Mouse (Mus musculus): ENCODE results near the gene Prss50.

Gene Prss50

DNA sequence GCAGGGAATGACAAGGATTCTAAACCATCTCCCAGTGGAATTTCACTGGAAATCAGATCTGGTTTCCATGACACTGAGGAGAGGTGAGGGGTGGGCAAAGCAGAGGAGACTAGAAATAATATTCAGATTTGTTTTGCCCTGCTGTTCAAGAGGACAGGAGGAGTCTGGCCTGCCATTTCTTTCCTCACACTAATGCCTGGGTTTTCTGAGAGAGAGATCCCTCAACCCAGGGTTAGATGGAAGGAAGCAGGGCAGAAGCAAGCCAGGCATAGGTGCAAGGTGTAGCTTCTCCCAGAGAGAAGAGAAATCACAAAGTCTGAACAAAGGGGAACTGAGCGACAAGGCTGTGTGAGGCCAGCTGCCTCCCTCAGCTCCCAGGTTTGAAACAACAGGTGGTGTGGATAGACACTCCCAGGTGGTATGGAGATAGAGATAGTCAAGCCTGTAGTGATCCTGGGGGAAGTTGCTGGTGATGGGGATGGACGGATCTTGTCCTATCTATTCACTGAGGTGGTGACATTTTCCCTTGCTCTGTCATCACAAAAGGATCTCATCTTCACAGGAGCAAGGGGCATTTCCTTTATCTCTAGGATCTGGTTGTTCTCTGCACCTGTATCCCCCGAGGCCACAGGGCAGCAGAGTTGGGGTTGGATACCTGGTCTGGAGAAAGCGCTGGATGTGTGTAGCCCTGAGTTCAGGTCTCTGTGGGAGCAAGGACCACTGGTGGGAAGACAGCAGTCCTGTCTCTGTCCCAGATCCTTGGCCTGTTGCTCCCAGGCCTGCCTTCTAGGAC lies 50.3 kb downstream of the Prss50 start:
- no peak for DNase-seq

DNA sequence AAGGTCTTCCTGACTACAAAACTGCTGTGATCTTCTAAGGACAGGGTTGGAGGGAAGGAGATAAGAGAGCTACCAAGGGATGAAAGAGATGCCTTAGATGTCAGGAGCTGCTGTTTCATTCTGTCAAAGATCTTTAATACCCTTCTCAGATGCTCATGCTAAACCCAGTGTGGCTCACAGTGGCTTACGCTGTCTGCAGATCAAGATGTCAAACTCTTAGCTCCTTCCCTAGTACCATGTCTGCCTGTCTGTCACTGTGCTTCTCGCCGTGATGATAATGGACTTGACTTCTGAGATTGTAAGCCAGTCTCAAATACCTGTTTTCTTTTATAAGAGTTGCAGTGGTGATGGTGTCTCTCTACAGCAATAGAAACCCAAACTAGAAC lies 50.9 kb downstream of the Prss50 start:
- no peak for DNase-seq

DNA sequence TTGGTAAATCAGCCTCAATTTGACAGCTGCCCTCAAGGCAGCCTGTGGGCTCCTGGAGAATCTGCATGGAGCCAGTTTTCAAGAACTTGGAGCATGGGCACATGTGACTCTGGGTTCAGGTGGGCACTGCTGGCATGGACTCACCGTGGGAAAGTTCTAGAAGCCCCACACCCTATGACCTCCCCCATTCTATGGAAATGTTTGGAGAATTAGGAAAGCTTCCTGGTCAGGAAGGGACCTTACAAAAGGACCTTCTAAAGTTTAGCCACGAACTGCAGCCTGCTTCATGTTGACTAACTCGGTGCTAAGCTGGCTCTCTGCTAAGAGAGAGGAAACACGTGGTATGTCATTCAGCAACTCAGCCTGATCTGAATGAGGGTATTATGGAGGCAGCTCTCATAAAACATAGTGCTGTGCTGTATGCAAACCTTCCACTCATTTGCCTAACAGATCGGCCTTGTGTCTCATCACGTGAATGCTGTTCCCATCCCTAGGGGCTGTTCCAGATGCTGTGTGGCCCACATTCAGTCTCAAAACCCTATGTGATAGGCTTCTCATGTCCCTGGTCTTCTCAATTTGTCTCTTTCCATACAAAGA lies 51.7 kb downstream of the Prss50 start:
- no peak for DNase-seq

Measured in kidney, adult 18-20 months (tissue).